Mouse (Mus musculus) cerebellum, adult 2 months (tissue): Measurements from ENCODE around the gene Eef1g.

Source experiments
- CTCF ChIP-seq: fragments of 200-500 bp; IDR thresholded peaks from 2 replicates; pipeline ENCODE4 v1.5.1; 2011; ENCODE audit warnings: low read depth, mild to moderate bottlenecking, control low read depth, low read length, moderate library complexity, borderline replicate concordance; ENCODE audit not compliant: insufficient read depth
- POLR2A ChIP-seq: fragments of 200-500 bp; IDR thresholded peaks from 2 replicates; pipeline ENCODE4 v1.6.1; 2011; ENCODE audit warnings: low read length, control low read depth, borderline replicate concordance; ENCODE audit not compliant: insufficient read depth

DNA sequence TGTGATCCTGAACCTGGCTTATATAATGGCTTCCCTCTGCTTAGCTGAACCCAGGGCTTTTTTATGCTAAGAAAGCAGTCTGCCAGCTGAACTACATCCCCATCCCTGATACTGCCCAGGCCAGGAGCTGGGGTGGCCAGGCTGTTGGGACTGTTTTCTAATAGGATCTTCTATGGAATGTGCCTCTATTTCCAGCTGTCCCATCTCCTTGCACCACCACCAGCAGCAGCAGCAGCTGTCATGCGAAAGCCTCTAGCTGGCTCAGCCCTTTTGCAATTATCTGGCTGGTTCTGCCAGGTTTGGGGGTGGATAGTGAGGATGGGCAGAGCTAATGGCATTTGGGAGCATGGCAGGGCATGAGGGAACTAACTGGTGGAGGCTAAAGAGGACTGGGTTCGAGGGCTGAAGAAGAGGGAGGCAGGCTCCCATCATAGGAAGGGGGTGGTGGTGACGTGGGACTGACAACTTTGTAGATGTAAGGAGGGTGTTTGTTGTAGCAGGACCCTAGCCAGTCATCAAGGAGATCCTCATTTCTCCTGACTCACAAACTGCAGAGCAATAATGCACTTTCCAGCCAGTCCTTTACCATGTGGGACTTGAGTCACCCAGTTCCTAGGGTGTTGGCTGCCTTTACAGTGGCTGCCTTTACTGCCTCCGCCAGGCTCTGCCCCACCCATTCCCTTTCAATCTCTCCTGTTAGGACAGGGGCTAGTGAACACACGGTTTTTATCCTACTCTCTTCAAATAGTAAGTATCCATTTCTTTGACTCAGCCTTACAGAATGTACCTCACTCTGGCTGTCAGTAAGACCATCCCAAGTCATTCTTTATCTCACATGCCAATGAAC, 15.7 kb downstream of the Eef1g start:
- no peak for TF ChIP-seq CTCF
- no peak for TF ChIP-seq POLR2A
